Comparison of ENCODE assay signal across 8 mouse cellular contexts in genomic region chr4:95048021-95048730, GRCm38 (mm10). TPM values are rescaled to one million over a fixed set of nuclear protein-coding genes. Genes with fewer than 3 reads are reported as not detected.
DNase-seq lines count a peak whose midpoint lies in the region; ATAC-seq and TF ChIP-seq lines count a peak whose summit lies in the region.

No protein-coding gene starts in this region.

- no peak overlapping the region for H3K9ac ChIP-seq in hindbrain, embryonic 11.5 days (ENCODE audit: low read depth, low read length)
- H3K9ac ChIP-seq in intestine, embryonic 14.5 days (ENCODE audit: low read length): peak overlapping the region; percentile 98

- H3K27me3 ChIP-seq in hindbrain, embryonic 10.5 days (ENCODE audit: insufficient read depth, poor library complexity, severe bottlenecking): no peaks in the 10 kb centered on the region
- H3K27me3 ChIP-seq in hindbrain, embryonic 11.5 days (ENCODE audit: control insufficient read depth, insufficient read depth, low read length): no peaks in the 10 kb centered on the region
- H3K27me3 ChIP-seq in intestine, embryonic 14.5 days (replicated peaks; ENCODE audit: control insufficient read depth, insufficient read depth, low read length): no peaks in the 10 kb centered on the region
- H3K27me3 ChIP-seq in thymus, adult 2 months (ENCODE audit: control insufficient read depth, insufficient read depth, low read length): no peaks in the 10 kb centered on the region

- H3K27ac ChIP-seq in hindbrain, embryonic 10.5 days: no peak overlapping the region
- no peak overlapping the region for H3K27ac ChIP-seq in hindbrain, embryonic 11.5 days (ENCODE audit: low read depth, low read length)
- H3K27ac ChIP-seq in intestine, embryonic 14.5 days (ENCODE audit: low read depth): no peak overlapping the region
- no peak overlapping the region for H3K27ac ChIP-seq in thymus, adult 2 months (ENCODE audit: control insufficient read depth, insufficient read depth, low read length)

- H3K36me3 ChIP-seq in hindbrain, embryonic 10.5 days: no peaks in the 10 kb centered on the region
- no peaks in the 10 kb centered on the region for H3K36me3 ChIP-seq in hindbrain, embryonic 11.5 days (ENCODE audit: control insufficient read depth, insufficient read depth, low read length)
- H3K36me3 ChIP-seq in intestine, embryonic 14.5 days (ENCODE audit: control insufficient read depth, insufficient read depth, low read length): no peaks in the 10 kb centered on the region; the same call in 1 of the 2 replicates
- no peaks in the 10 kb centered on the region for H3K36me3 ChIP-seq in thymus, adult 2 months (ENCODE audit: control insufficient read depth, insufficient read depth, low read length)

- H3K9me3 ChIP-seq in hindbrain, embryonic 10.5 days: no peaks in the 10 kb centered on the region
- H3K9me3 ChIP-seq in hindbrain, embryonic 11.5 days (ENCODE audit: control insufficient read depth, low read length): no peaks in the 10 kb centered on the region
- H3K9me3 ChIP-seq in intestine, embryonic 14.5 days (ENCODE audit: control insufficient read depth, low read length): no peaks in the 10 kb centered on the region

- H3K4me2 ChIP-seq in hindbrain, embryonic 11.5 days (replicated peaks; ENCODE audit: low read depth, low read length): no peak overlapping the region
- H3K4me2 ChIP-seq in intestine, embryonic 14.5 days (ENCODE audit: low read length): peak overlapping the region; percentile 81

- peak; percentile 13 for DNase-seq in hindbrain, embryonic 10.5 days (ENCODE audit: low spot score)
- no peak for DNase-seq in hindbrain, embryonic 11.5 days (ENCODE audit: low spot score)
- peak; percentile 24 for DNase-seq in embryo, embryonic 10.5 days (ENCODE audit: low spot score)
- peak; percentile 73 for DNase-seq in intestine, embryonic 14.5 days (ENCODE audit: low spot score)
- peak; percentile 2 to 29 for DNase-seq in natural killer cell, adult 2 months (ENCODE audit: low spot score in 2 of 2)
- DNase-seq in left cerebral cortex, adult 9 months (ENCODE audit: low spot score in 2 of 2): no peak
- no peak for DNase-seq in thymus, adult 2 months
- no peak for DNase-seq in right cerebral cortex, adult 2 months (ENCODE audit: low spot score in 2 of 2)

- ATAC-seq in hindbrain, embryonic 11.5 days (ENCODE audit: low FRiP score): no peak
- ATAC-seq in intestine, embryonic 14.5 days (replicated peaks; ENCODE audit: low FRiP score, low TSS enrichment, low read depth): no peak

- 53% methylated on average over 5 of the region's 5 CpGs for WGBS in hindbrain, embryonic 10.5 days
- WGBS in hindbrain, embryonic 11.5 days: 53% methylated on average over 5 of the region's 5 CpGs
- 58% methylated on average over 5 of the region's 5 CpGs for WGBS in intestine, embryonic 14.5 days
- WGBS in thymus, adult 2 months: 90% methylated on average over 5 of the region's 5 CpGs

- peaks cover 27% of the 10 kb centered on the region for H3K4me1 ChIP-seq in hindbrain, embryonic 10.5 days (replicated peaks)
- H3K4me1 ChIP-seq in hindbrain, embryonic 11.5 days (replicated peaks; ENCODE audit: control insufficient read depth, insufficient read depth, low read length): peaks cover 3% of the 10 kb centered on the region; the same call in 1 of the 2 replicates
- H3K4me1 ChIP-seq in intestine, embryonic 14.5 days (replicated peaks; ENCODE audit: control insufficient read depth, insufficient read depth, low read length): peaks cover 14% of the 10 kb centered on the region; the same call in 1 of the 2 replicates
- peaks cover 14% of the 10 kb centered on the region for H3K4me1 ChIP-seq in thymus, adult 2 months (replicated peaks; ENCODE audit: control insufficient read depth, insufficient read depth, low read length)

- no peak for TF ChIP-seq CTCF in thymus, adult 2 months (IDR thresholded peaks at IDR 0.05; ENCODE audit: borderline replicate concordance, control insufficient read depth, extremely low read depth, insufficient read depth, low read length, poor library complexity)

- H3K4me3 ChIP-seq in hindbrain, embryonic 10.5 days: peak overlapping the region; percentile 86; the same call in 1 of the 2 replicates
- no peak overlapping the region for H3K4me3 ChIP-seq in hindbrain, embryonic 11.5 days (ENCODE audit: low read depth, low read length)
- peak overlapping the region; percentile 95 for H3K4me3 ChIP-seq in intestine, embryonic 14.5 days (ENCODE audit: low read depth, low read length)
- H3K4me3 ChIP-seq in thymus, adult 2 months (ENCODE audit: control insufficient read depth, insufficient read depth, low read length): no peak overlapping the region

- TF ChIP-seq POLR2A in thymus, adult 2 months (IDR thresholded peaks at IDR 0.05; ENCODE audit: control insufficient read depth, extremely low read depth, insufficient read depth, low read length, poor library complexity): no peak

RNA-seq across cellular contexts. Expression of gene Jun, which starts 3.8 kb away (rescaled TPM):
- polyA plus RNA-seq in hindbrain, embryonic 10.5 days (2016; fragmentation: Nextera tagmentation; extraction: Ambion mirVana): 63.7 and 64.6 TPM in 2 replicates
- polyA plus RNA-seq in hindbrain, embryonic 11.5 days (2014; fragmentation: Nextera tagmentation; extraction: Ambion mirVana): 25.6 and 25.7 TPM in 2 replicates
- 56.0 and 61.7 TPM in 2 replicates for polyA plus RNA-seq in intestine, embryonic 14.5 days (2014; fragmentation: Nextera tagmentation; extraction: Ambion mirVana)
- 17.3 and 18.7 TPM in 2 replicates for polyA plus RNA-seq in thymus, adult 2 months (2012; rRNA removed)

Comparison
In these comparisons a context has a peak if more than half of its experiments do, and no peak if none do; other contexts are left out.
1. DNase-seq: peak in hindbrain, embryonic 10.5 days (single experiment), embryo, embryonic 10.5 days (single experiment), intestine, embryonic 14.5 days (single experiment) and natural killer cell, adult 2 months (2 of 2); none in hindbrain, embryonic 11.5 days (single experiment), left cerebral cortex, adult 9 months (0 of 2), thymus, adult 2 months (single experiment) and right cerebral cortex, adult 2 months (0 of 2).
2. H3K4me3 ChIP-seq: peak in hindbrain, embryonic 10.5 days (single experiment) and intestine, embryonic 14.5 days (single experiment); none in hindbrain, embryonic 11.5 days (single experiment) and thymus, adult 2 months (single experiment).